Mouse (Mus musculus): ENCODE data around the gene Ltbp1. TPM values are rescaled to one million over a fixed set of nuclear protein-coding genes. Genes with fewer than 3 reads are reported as not detected.

The Ltbp1 gene
- polyA plus RNA-seq, 1 experiment: 20.3 TPM

DNA sequence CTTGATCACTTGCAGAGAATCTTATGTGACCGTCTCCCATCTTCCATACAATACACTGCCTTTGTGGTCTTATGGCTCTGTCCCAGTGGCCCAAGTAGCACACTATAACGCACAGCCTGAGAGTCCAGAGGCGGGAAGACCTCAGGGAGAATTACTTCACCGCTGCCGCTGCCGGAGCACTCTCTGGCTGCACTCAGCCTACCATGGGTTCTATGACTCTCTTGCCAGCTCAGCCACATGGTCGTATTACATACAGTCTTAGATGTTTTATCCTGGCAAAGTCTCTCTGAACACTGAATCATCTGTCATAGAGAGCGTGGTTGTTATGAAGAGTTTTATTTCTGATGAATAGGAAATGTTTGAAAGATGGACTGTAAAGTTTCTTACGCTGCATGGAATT lies 89.2 kb downstream of the Ltbp1 start:
- Histone ChIP-seq H3K4me3 (replicated peaks; ENCODE audit: control insufficient read depth, low read depth, low read length) (no peak overlapping the region), H3K4me1 (ENCODE audit: control insufficient read depth, insufficient read depth, low read length) (no peaks in the 10 kb centered on the region), H3K27ac (ENCODE audit: control insufficient read depth, insufficient read depth, low read depth, low read length, poor library complexity) (no peak overlapping the region)
- 89% methylated on average over 9 of the region's 9 CpGs for WGBS
- TF ChIP-seq POLR2A (IDR thresholded peaks at IDR 0.05; ENCODE audit: borderline replicate concordance, control insufficient read depth, low read depth, low read length): no peak
- TF ChIP-seq CTCF (IDR thresholded peaks at IDR 0.05; ENCODE audit: control insufficient read depth, insufficient read depth, low read length): no peak

DNA sequence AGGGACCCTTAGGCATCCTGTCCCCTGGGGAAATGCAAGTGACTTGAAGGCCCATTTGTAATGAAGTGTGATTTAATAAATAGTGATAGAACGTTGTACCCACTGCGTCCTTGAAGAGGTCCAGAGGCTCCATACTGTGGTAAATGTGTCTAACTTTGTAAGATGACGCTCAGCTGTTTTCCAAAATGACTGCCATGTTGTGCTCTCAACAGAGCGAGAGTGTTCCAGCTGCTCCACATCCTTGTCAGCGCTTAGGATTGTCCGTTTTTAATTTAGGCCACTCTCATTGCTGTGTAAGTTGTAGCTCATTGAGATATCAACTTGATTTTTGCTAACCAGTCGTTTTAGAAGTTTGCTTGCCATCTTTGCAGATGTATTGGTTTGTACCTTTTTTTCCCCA lies 91.4 kb downstream of the Ltbp1 start:
- Histone ChIP-seq H3K4me1 (ENCODE audit: control insufficient read depth, insufficient read depth, low read length) (no peaks in the 10 kb centered on the region), H3K27ac (ENCODE audit: control insufficient read depth, insufficient read depth, low read depth, low read length, poor library complexity) (no peak overlapping the region), H3K4me3 (replicated peaks; ENCODE audit: control insufficient read depth, low read depth, low read length) (no peak overlapping the region)
- WGBS: 82% methylated on average over 7 of the region's 7 CpGs
- TF ChIP-seq CTCF (IDR thresholded peaks at IDR 0.05; ENCODE audit: control insufficient read depth, insufficient read depth, low read length) (no peak), POLR2A (IDR thresholded peaks at IDR 0.05; ENCODE audit: borderline replicate concordance, control insufficient read depth, low read depth, low read length) (no peak)

DNA sequence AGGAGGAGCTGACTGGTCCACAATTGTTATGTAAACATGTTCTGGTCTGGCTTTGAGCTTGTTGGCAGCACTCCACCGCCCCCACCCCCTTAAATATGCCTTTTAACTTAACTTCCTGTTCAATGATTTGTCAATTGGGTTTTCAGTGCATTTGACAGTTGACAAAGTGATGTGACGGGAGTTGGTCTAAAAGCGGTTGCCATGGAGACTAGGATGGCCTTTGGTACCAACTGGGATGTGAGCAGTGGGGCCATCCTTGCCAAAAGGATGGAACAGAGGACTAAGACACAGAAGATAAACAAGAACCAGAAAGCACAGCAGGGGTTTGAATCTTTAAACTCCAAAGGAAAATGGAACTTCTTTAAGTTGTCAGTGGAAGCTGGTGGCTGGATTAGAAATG lies 92.0 kb downstream of the Ltbp1 start:
- no peaks in the 10 kb centered on the region; the same call in 1 of the 2 replicates for H3K4me1 ChIP-seq (ENCODE audit: control insufficient read depth, insufficient read depth, low read length)
- no peak overlapping the region for H3K4me3 ChIP-seq (replicated peaks; ENCODE audit: control insufficient read depth, low read depth, low read length)
- no peak overlapping the region for H3K27ac ChIP-seq (ENCODE audit: control insufficient read depth, insufficient read depth, low read depth, low read length, poor library complexity)
- no peak for TF ChIP-seq CTCF (IDR thresholded peaks at IDR 0.05; ENCODE audit: control insufficient read depth, insufficient read depth, low read length)
- TF ChIP-seq POLR2A (IDR thresholded peaks at IDR 0.05; ENCODE audit: borderline replicate concordance, control insufficient read depth, low read depth, low read length): no peak
- 72% methylated on average over 3 of the region's 3 CpGs for WGBS

DNA sequence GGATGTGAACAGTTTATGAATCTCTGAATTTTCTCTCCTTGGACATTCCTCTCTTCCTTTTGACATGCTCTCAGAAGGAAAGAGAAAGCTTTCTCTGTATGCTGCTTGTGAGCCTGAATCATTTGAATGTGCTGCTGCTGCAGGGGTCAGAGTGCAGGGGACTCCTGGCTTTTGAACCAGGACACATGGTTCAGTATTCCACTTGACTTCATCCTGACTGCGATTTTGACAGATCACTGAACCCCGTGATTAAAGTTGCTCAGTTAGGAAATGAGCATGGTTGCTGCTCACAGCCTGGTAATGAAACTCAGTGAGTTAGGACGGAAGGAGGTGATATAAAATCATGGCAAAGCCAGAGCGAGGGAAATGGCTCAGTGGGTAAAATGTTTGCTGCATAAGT lies 95.8 kb downstream of the Ltbp1 start:
- WGBS: 78% methylated on average over 4 of the region's 4 CpGs
- H3K4me1 ChIP-seq (ENCODE audit: control insufficient read depth, insufficient read depth, low read length): no peaks in the 10 kb centered on the region; the same call in 1 of the 2 replicates
- no peak overlapping the region for H3K27ac ChIP-seq (ENCODE audit: control insufficient read depth, insufficient read depth, low read depth, low read length, poor library complexity)
- no peak overlapping the region for H3K4me3 ChIP-seq (replicated peaks; ENCODE audit: control insufficient read depth, low read depth, low read length)
- TF ChIP-seq POLR2A (IDR thresholded peaks at IDR 0.05; ENCODE audit: borderline replicate concordance, control insufficient read depth, low read depth, low read length) (no peak), CTCF (IDR thresholded peaks at IDR 0.05; ENCODE audit: control insufficient read depth, insufficient read depth, low read length) (no peak)

DNA sequence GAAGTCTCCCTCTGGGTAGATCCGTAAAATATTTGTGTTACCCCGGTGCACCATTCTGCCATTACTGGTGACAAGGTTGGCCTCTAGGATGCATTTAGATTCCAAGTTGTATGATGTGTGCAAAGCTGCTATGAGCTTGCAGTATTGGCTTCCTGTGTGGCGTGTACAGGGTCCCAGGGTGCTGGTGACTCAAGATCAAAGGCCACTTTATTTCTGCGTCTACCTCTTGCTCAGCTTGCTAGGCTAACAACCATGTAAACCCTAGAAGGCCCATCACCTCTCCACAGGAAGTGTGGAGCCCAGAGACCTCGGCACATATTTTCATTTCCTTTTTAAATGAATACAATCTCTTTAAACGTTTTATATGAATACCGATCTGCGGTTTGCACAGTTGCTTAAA lies 96.6 kb downstream of the Ltbp1 start:
- TF ChIP-seq CTCF (IDR thresholded peaks at IDR 0.05; ENCODE audit: control insufficient read depth, insufficient read depth, low read length): no peak
- no peaks in the 10 kb centered on the region; the same call in 1 of the 2 replicates for H3K4me1 ChIP-seq (ENCODE audit: control insufficient read depth, insufficient read depth, low read length)
- no peak overlapping the region for H3K4me3 ChIP-seq (replicated peaks; ENCODE audit: control insufficient read depth, low read depth, low read length)
- no peak overlapping the region for H3K27ac ChIP-seq (ENCODE audit: control insufficient read depth, insufficient read depth, low read depth, low read length, poor library complexity)
- WGBS: 72% methylated on average over 8 of the region's 8 CpGs

DNA sequence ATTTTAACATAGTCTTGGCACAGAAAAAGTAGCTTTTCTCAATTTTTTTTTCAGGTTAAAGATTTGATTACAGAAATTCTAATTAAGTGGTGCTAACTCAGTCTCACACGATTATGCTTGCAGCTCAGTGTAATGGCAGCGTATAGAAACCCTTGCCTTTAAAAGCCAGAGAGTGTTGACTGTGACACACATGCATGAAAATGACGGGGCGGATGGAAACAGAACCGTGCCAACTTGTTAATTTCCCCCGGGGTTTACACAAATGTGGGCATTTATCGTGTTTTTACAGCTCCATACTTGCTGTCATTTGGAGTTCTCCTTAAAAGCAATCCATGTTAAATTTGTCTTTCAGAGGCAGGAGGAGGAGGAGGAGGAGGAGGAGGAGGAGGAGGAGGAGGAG lies 102.0 kb downstream of the Ltbp1 start:
- Histone ChIP-seq H3K4me3 (replicated peaks; ENCODE audit: control insufficient read depth, low read depth, low read length) (no peak overlapping the region), H3K4me1 (ENCODE audit: control insufficient read depth, insufficient read depth, low read length) (no peaks in the 10 kb centered on the region; the same call in 1 of the 2 replicates)
- 66% methylated on average over 7 of the region's 7 CpGs for WGBS

DNA sequence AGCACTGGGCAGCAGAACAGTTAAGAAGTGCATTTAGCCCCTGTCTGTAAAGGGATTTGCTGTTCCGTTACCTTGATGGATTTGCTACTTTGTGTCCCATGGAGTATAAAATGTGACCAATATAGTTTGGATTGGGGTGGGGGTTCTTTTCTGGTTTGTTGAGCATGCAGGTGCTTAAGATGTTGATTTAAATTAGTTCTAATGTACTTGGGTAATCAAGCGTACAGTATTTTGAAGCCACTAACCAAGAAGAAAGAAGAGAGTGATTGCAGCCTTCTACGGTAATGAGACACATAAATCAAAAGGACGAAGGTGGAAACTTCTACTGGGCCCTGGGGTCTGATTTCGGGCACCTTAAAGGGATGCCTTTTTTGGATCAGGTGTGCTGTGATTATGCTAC lies 102.5 kb downstream of the Ltbp1 start:
- Histone ChIP-seq H3K4me3 (replicated peaks; ENCODE audit: control insufficient read depth, low read depth, low read length) (no peak overlapping the region), H3K4me1 (ENCODE audit: control insufficient read depth, insufficient read depth, low read length) (no peaks in the 10 kb centered on the region), H3K27ac (ENCODE audit: control insufficient read depth, insufficient read depth, low read depth, low read length, poor library complexity) (no peak overlapping the region)
- TF ChIP-seq POLR2A (IDR thresholded peaks at IDR 0.05; ENCODE audit: borderline replicate concordance, control insufficient read depth, low read depth, low read length) (no peak), CTCF (IDR thresholded peaks at IDR 0.05; ENCODE audit: control insufficient read depth, insufficient read depth, low read length) (no peak)
- 73% methylated on average over 5 of the region's 5 CpGs for WGBS

More for the DNA sequence above, 102.0 kb downstream of the Ltbp1 start:
- TF ChIP-seq CTCF (IDR thresholded peaks at IDR 0.05; ENCODE audit: control insufficient read depth, insufficient read depth, low read length) (no peak), POLR2A (IDR thresholded peaks at IDR 0.05; ENCODE audit: borderline replicate concordance, control insufficient read depth, low read depth, low read length) (no peak)
- no peak overlapping the region for H3K27ac ChIP-seq (ENCODE audit: control insufficient read depth, insufficient read depth, low read depth, low read length, poor library complexity)

DNA sequence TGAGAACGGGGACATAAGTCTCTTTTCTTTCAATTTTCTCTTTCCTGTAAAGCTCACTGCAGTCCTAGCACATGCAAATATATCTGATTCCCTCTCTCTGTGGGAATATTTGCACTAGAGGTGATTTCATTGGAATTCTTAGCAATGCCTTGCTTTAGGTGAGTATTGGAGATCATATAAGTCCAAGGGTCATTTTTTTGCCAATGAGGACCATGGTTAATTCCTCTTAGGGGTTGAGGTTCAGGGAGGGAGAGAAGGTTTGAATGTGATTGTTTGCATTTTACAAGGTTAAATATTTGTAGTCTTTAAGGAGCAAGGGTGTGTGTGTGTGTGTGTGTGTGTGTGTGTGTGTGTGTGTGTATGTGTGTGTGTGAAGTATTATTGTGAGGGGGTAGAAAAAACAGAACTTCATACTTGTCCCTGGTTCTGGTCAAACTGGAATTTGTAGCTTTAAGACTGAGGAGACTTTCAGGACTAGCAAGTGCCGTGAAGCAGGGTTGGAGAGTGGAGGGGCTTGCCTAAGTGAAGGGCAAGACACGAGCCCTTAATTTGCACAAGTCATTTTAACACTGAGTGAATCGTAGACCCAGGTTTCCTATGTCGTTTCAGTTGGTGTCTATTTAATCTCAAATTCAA lies 103.8 kb downstream of the Ltbp1 start:
- 72% methylated on average over 5 of the region's 5 CpGs for WGBS
- TF ChIP-seq POLR2A (IDR thresholded peaks at IDR 0.05; ENCODE audit: borderline replicate concordance, control insufficient read depth, low read depth, low read length): no peak
- no peak for TF ChIP-seq CTCF (IDR thresholded peaks at IDR 0.05; ENCODE audit: control insufficient read depth, insufficient read depth, low read length)
- Histone ChIP-seq H3K4me1 (ENCODE audit: control insufficient read depth, insufficient read depth, low read length) (no peaks in the 10 kb centered on the region), H3K27ac (ENCODE audit: control insufficient read depth, insufficient read depth, low read depth, low read length, poor library complexity) (no peak overlapping the region), H3K4me3 (replicated peaks; ENCODE audit: control insufficient read depth, low read depth, low read length) (no peak overlapping the region)
